In genomic region chr10:111658828-111659227, GRCm38 (mm10) we compare ENCODE assay signal across 14 mouse cellular contexts.
DNase-seq lines count a peak whose midpoint lies in the region; ATAC-seq lines count a peak whose summit lies in the region.
"Had no signal": no experiment of that assay in that cellular context is flagged by ENCODE, and none has a peak within 500 bp of the region (broad histone marks: within the 10 kb centered on the region; RNA-seq: fewer than 3 reads in every experiment).

No protein-coding gene starts in this region.

- no peaks in the 10 kb centered on the region for H3K27me3 ChIP-seq in forebrain, embryonic 15.5 days
- H3K27me3 ChIP-seq in forebrain, embryonic 12.5 days: 0 out of 2 replicates have a peak, but pooled peaks cover 2% of the 10 kb centered on the region
- no peaks in the 10 kb centered on the region for H3K27me3 ChIP-seq in lung, embryonic 16.5 days (ENCODE audit: control insufficient read depth, insufficient read depth, low read depth, low read length)
- H3K27me3 ChIP-seq in hindbrain, embryonic 16.5 days (replicated peaks; ENCODE audit: control insufficient read depth, insufficient read depth, low read length): no peaks in the 10 kb centered on the region
- H3K27me3 ChIP-seq: intestine, embryonic 15.5 days; Patski had no signal

- H3K4me3 ChIP-seq in forebrain, embryonic 15.5 days: no peak overlapping the region
- H3K4me3 ChIP-seq in forebrain, embryonic 12.5 days (replicated peaks): no peak overlapping the region
- H3K4me3 ChIP-seq in lung, embryonic 16.5 days (ENCODE audit: low read length): no peak overlapping the region
- H3K4me3 ChIP-seq in hindbrain, embryonic 16.5 days (ENCODE audit: low read length): no peak overlapping the region
- H3K4me3 ChIP-seq: intestine, embryonic 15.5 days had no signal

- no peak for DNase-seq in lung, postnatal 36 days
- peak; percentile 42 for DNase-seq in retina, embryonic 14.5 days (ENCODE audit: low spot score)
- DNase-seq in thymus, adult 18-20 months: no peak
- no peak for DNase-seq in ovary, postnatal 36 days (ENCODE audit: low spot score)
- DNase-seq: adrenal gland, postnatal 36 days; cerebellum, postnatal 36 days; layer of hippocampus, postnatal 36 days had no signal

- peaks cover 4% of the 10 kb centered on the region; the same call in 1 of the 2 replicates for H3K4me1 ChIP-seq in forebrain, embryonic 15.5 days
- H3K4me1 ChIP-seq in forebrain, embryonic 12.5 days: no peaks in the 10 kb centered on the region
- H3K4me1 ChIP-seq in lung, embryonic 16.5 days (replicated peaks; ENCODE audit: control insufficient read depth, insufficient read depth, low read length): peaks cover 11% of the 10 kb centered on the region
- H3K4me1 ChIP-seq in hindbrain, embryonic 16.5 days (ENCODE audit: control insufficient read depth, insufficient read depth, low read depth, low read length): peaks cover 6% of the 10 kb centered on the region
- H3K4me1 ChIP-seq: intestine, embryonic 15.5 days had no signal

- H3K9me3 ChIP-seq in forebrain, embryonic 15.5 days: no peaks in the 10 kb centered on the region
- no peaks in the 10 kb centered on the region for H3K9me3 ChIP-seq in forebrain, embryonic 12.5 days
- H3K9me3 ChIP-seq in lung, embryonic 16.5 days (ENCODE audit: control insufficient read depth, low read length): no peaks in the 10 kb centered on the region
- H3K9me3 ChIP-seq in hindbrain, embryonic 16.5 days (ENCODE audit: control insufficient read depth, low read length): no peaks in the 10 kb centered on the region
- H3K9me3 ChIP-seq: intestine, embryonic 15.5 days had no signal

- H3K4me2 ChIP-seq in forebrain, embryonic 15.5 days (replicated peaks): 0 out of 2 replicates have a peak overlapping the region, but pooled peaks have one; percentile 4
- no peak overlapping the region for H3K4me2 ChIP-seq in forebrain, embryonic 12.5 days
- H3K4me2 ChIP-seq in lung, embryonic 16.5 days (ENCODE audit: low read depth, low read length): peak overlapping the region; percentile 14; the same call in 1 of the 2 replicates
- H3K4me2 ChIP-seq in hindbrain, embryonic 16.5 days (ENCODE audit: low read length): peak overlapping the region; percentile 36
- H3K4me2 ChIP-seq: heart, embryonic 11.5 days; intestine, embryonic 15.5 days had no signal

- no peaks in the 10 kb centered on the region for H3K36me3 ChIP-seq in forebrain, embryonic 15.5 days
- H3K36me3 ChIP-seq in forebrain, embryonic 12.5 days (replicated peaks): no peaks in the 10 kb centered on the region
- no peaks in the 10 kb centered on the region for H3K36me3 ChIP-seq in lung, embryonic 16.5 days (ENCODE audit: control insufficient read depth, insufficient read depth, low read length)
- H3K36me3 ChIP-seq in hindbrain, embryonic 16.5 days (ENCODE audit: control insufficient read depth, insufficient read depth, low read length): no peaks in the 10 kb centered on the region
- H3K36me3 ChIP-seq: intestine, embryonic 15.5 days had no signal

- H3K27ac ChIP-seq in forebrain, embryonic 15.5 days (replicated peaks): no peak overlapping the region
- no peak overlapping the region for H3K27ac ChIP-seq in forebrain, embryonic 12.5 days
- H3K27ac ChIP-seq in lung, embryonic 16.5 days (ENCODE audit: low read length): no peak overlapping the region; the same call in 1 of the 2 replicates
- no peak overlapping the region for H3K27ac ChIP-seq in hindbrain, embryonic 16.5 days (ENCODE audit: low read depth, low read length)
- H3K27ac ChIP-seq: intestine, embryonic 15.5 days had no signal

- ATAC-seq in forebrain, embryonic 15.5 days (replicated peaks): no peak
- ATAC-seq in forebrain, embryonic 12.5 days (ENCODE audit: low FRiP score): no peak
- no peak for ATAC-seq in lung, embryonic 16.5 days (ENCODE audit: low read depth)
- peak; percentile 76; the same call in 1 of the 2 replicates for ATAC-seq in hindbrain, embryonic 16.5 days
- ATAC-seq: intestine, embryonic 15.5 days; Patski had no signal

- H3K9ac ChIP-seq in forebrain, embryonic 15.5 days (replicated peaks): no peak overlapping the region
- no peak overlapping the region for H3K9ac ChIP-seq in forebrain, embryonic 12.5 days
- peak overlapping the region; percentile 47 for H3K9ac ChIP-seq in lung, embryonic 16.5 days (ENCODE audit: low read length)
- no peak overlapping the region for H3K9ac ChIP-seq in hindbrain, embryonic 16.5 days (ENCODE audit: low read depth, low read length)
- H3K9ac ChIP-seq: intestine, embryonic 15.5 days had no signal

- 28% methylated on average over 9 of the region's 9 CpGs for WGBS in forebrain, embryonic 15.5 days
- 38% methylated on average over 9 of the region's 9 CpGs for WGBS in forebrain, embryonic 12.5 days
- 25% methylated on average over 9 of the region's 9 CpGs for WGBS in lung, embryonic 16.5 days
- 16% methylated on average over 9 of the region's 9 CpGs for WGBS in hindbrain, embryonic 16.5 days
